Mouse (Mus musculus): Measurements from ENCODE around the gene Mepe.

Gene Mepe

DNA sequence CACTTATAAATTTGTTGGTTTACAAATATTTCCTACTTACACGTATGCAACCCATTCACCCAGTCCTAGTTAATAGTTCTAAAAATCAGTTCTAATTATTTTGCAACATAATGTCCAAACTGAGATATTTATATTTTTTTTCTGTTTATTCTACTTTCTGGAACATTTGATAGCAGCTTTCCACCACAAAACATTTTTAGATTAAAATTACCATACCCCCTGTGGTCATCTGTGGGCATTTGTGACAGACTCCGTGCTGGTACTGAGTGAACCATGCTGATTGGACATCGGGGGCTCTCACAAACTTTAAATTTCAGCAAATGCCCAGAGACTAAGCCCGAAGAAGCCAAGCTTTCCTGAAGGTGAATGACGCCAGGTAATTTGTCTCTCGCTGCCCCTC is at the start of gene Mepe:
Mepe (plus strand) TSS at position 301 of the 400 bp plus-strand sequence.
- DNase-seq (ENCODE audit: low spot score in 2 of 2), result no peak

- DNase-seq (ENCODE audit: low spot score in 2 of 2), result no peak
These were observed 30.9 kb upstream of the Mepe start for GRCm38 (mm10) chr5:104294201-104294600.

DNA sequence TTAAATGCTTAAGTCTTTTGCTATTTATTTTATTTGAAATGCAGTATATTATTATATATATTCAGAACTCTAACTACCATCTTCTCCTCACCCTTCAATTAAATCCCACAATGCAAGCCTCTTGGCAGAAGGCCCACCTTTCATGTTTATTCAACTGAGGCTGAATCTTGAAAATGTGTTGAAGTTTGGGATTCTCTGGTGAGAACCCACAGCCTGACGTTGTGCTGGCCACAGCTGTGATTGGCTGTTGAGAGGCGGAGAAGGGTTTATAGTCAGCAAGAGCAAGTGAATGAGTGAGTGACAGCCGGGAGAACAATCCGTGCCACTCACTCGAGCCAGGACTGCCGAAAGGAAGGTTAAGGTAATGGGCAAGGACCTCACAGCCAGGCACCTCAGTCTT is 26.1 kb upstream of the Mepe start, which contains the start of gene Ibsp:
Ibsp (plus strand) TSS at position 178 of the 400 bp plus-strand sequence.
- DNase-seq (ENCODE audit: low spot score in 2 of 2), result no peak

GRCm38 (mm10) chr5:104314073-104314472 is 11.1 kb upstream of the Mepe start:
- no peak for DNase-seq (ENCODE audit: low spot score in 2 of 2)

- no peak for DNase-seq (ENCODE audit: low spot score in 2 of 2)
These were observed 1.8 kb downstream of the Mepe start for GRCm38 (mm10) chr5:104326884-104327283.

- no peak for DNase-seq (ENCODE audit: low spot score in 2 of 2)
These were observed 2.3 kb downstream of the Mepe start for GRCm38 (mm10) chr5:104327389-104327788.

GRCm38 (mm10) chr5:104327876-104328275 is 2.7 kb downstream of the Mepe start:
- DNase-seq (ENCODE audit: low spot score in 2 of 2), result no peak

DNA sequence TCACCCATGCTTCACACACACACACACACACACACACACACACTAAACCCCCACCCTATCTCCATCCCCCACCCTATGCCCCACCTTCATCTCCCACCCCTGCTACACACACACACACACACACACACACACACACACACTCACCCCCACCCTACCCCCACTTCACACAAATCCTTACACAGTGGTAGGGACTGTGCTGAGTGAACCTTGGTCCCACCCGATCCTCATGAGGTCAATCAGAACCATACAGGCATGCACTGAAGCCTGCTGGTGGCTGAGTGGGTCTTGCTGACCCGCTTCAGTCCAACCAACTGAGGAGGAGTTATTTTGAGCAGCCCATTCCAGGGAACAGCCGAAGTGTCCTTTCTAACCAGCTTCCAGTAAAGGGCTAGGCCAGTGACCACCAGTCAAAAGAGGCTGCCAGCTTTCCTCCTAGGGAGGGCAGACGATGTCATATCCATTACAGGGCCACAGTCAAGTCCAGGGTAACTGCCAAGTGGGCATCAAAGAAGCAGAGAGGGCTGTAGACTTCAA is 3.3 kb downstream of the Mepe start:
- DNase-seq (ENCODE audit: low spot score in 2 of 2), result no peak

DNA sequence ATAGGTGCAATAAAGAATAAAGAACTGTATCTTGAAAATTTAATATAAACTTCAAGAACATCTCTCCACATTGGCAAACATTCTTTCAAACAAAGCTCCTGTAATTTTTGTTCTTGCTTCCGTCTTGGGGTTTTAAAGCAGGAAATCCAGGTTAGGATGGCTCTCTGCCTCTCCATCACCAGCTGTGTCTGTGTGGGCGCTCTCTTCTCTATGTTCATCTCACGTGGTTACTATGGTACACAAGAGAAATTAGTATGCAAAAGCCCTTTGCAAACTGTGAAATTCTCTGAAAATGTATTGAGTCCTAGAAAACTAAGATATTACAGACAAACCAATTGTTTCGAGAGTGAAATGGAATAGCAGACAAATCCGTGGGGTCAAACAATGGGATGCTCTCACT is 4.3 kb downstream of the Mepe start:
- no peak for DNase-seq (ENCODE audit: low spot score in 2 of 2)

GRCm38 (mm10) chr5:104330088-104330487 is 5.0 kb downstream of the Mepe start:
- no peak for DNase-seq (ENCODE audit: low spot score in 2 of 2)

DNA sequence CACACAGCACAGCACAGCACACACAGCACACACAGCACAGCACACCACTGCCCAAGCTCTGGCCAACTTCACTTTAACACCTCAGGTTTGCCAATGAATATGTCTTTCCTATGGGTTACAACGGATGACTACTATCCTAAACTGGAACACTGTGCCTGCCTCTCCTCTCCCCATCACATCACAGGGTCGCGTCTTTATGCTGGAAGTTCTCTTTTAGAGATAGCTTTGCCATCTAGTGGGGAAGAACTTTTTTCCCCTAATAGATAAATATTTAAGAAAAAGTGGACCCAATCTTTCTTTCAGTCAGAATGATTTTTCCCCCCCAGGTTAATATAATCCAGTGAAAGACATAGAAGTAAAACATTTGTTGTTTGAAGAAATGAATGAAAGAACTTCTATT is 7.2 kb downstream of the Mepe start:
- DNase-seq (ENCODE audit: low spot score in 2 of 2), result no peak

GRCm38 (mm10) chr5:104333231-104333640 is 8.1 kb downstream of the Mepe start:
- no peak for DNase-seq (ENCODE audit: low spot score in 2 of 2)

- no peak for DNase-seq (ENCODE audit: low spot score in 2 of 2)
These were observed 8.5 kb downstream of the Mepe start for GRCm38 (mm10) chr5:104333643-104334042.

GRCm38 (mm10) chr5:104334516-104334915 is 9.4 kb downstream of the Mepe start:
- DNase-seq (ENCODE audit: low spot score in 2 of 2), result no peak

DNA sequence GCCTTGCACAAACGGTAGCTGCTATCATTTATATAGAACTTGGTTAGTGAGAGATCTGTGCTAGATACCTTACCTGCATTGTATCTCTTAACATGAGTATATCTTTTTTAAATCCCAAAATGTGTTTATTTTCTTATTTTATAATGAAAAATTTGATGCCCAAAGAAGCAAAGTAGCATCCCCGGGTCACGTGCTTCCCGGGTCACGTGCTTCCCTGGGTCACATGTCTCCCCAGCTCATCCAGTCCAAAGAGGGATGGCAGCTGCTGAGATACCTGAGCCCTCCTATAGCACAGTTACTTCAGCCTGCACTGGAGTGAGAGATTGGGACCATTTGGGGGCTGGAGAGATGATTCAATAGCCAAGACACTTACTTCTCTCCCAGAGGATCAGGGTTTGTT is 10.8 kb downstream of the Mepe start:
- no peak for DNase-seq (ENCODE audit: low spot score in 2 of 2)

DNA sequence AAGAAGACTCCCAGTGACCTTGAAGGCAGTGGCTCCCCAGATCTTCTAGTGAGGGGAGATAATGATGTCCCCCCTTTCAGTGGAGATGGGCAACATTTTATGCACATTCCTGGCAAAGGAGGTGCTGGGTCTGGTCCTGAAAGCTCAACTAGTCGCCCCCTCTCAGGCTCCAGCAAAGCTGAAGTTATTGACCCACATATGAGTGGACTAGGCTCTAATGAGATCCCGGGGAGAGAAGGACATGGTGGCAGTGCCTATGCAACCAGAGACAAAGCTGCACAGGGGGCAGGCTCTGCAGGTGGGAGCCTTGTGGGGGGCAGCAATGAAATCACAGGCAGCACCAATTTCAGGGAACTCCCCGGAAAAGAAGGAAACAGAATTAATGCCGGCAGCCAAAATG is 12.4 kb downstream of the Mepe start:
- no peak for DNase-seq (ENCODE audit: low spot score in 2 of 2)

DNA sequence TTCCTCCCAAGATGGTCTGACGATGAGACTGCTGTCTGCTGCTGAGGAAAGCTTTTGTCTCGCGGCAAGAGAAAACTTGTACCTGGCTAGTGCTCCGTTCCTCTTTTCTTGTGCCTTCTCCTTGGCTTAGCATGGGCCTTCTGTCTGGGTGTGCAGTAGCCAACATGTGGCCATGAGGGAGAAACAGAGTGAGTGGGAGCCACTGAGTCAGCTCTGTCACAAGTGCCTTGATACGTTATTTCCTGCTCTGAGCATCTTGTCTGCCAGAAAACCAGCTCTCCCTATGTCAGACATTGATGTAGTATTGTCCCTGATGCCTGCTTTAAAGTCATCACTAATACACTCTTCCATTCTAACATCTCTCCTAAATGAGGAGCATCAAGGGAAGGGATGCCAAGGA is 13.9 kb downstream of the Mepe start:
- DNase-seq (ENCODE audit: low spot score in 2 of 2), result no peak

GRCm38 (mm10) chr5:104339706-104340512 is 14.8 kb downstream of the Mepe start:
- no peak for DNase-seq (ENCODE audit: low spot score in 2 of 2)

DNA sequence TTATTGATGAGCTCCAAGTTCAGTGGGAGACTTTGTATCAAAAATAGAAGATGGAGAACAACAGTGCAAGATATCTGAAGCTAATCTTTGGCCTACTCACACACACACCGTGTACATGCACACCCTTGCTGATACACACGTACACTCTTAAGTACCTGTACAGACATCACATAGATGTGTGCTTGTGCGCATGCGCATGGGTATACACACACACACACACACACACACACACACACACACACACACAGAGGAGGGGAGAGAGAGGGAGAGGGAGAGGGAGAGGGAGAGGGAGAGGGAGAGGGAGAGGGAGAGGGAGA is 15.3 kb downstream of the Mepe start:
- DNase-seq (ENCODE audit: low spot score in 2 of 2), result no peak

DNA sequence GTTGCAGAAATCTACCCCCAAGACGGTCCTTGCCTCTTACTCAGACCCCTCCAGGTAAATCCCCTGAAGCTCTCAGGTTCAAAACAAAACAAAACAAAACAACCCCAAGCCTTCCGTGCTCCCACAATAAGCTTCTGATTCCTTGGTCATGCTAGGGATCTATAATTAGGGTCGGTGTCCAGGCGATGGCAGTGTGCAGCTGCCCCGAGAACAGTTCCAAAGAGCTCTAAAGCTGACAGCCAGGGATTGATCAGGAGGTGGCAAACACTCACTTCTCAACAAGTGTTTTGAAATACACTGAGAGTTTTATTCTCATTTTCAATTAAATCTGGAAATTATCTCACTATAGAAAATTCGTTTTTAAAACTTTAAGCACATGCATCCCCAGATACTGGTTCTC is 17.8 kb downstream of the Mepe start:
- no peak for DNase-seq (ENCODE audit: low spot score in 2 of 2)

DNA sequence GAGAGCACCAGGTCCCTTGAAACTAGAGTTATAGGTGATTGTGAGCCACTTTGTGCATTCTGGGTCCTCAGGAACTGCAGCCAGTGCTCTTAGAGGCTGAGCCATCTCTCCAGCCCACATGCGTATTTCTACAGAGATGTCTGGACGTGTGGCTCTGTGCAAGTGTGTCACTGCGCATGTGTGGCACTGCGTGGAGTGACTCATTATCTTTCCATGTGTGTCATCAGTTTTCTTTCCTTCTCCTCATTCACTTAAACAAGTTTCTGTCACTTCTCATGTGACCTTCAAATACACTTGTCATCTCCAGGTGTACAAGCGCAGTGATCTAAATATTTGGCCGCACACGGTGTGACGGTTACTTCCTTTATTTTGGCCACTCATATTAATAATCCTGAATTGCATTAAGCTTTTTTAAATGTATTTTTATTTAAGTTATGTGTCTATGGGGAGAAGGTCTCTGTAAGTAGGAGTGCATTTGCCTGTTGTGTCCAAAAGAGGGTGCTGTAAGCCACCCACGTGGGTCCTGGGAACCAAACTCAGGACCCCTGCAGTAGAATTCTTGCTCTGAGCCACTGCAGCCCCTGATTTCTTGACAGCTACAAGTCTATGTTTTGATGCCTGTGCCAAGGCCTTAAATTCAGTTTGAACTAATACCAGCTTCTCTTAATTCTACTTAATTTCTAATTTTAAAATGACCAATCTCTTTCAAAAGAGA is 19.6 kb downstream of the Mepe start:
- peak in 1 of 2 experiments; percentile 7 for DNase-seq (ENCODE audit: low spot score in 2 of 2)

- no peak for DNase-seq (ENCODE audit: low spot score in 2 of 2)
These were observed 20.1 kb downstream of the Mepe start for GRCm38 (mm10) chr5:104345241-104345630.

DNA sequence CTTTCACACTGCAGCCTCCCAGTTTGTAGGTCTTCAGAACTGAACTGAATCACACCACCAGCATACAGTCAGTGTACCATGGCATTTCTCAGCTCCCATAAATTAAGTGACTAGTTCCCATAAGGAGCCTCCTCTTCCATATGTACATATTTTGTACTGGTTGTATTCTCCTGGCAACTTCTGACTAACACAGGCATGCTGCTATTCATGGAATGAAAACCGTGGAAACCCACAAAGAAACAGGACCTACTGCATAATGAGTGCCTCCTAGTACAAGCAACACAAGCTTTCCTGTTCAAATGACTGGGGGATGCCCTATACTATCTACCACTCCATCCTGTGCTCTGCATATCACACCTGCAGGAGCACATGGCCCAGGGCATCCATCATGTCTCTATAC is 25.9 kb downstream of the Mepe start:
- DNase-seq (ENCODE audit: low spot score in 2 of 2), result no peak

Measured in spleen, postnatal 36 days (tissue).